Mouse (Mus musculus) layer of hippocampus, adult 8-10 months (tissue): ENCODE measurements at regions not wholly inside any gene's neighbourhood (a gene's known extent, or its start where the extent isn't known, plus 50 kb on each side); places are given as distances from the start of the nearest gene placed in this dataset.
"Not testable (repeated sequence)": the region's sequence is repeated elsewhere in the genome, so short reads cannot be mapped to it uniquely, and the experiment has no call there.

Experiments
- DNase-seq, 2 experiments: peaks; one replicate each; pipeline ENCODE4 v3.0.0; 2022; ENCODE audit warnings: low spot score in 2 of 2

DNA sequence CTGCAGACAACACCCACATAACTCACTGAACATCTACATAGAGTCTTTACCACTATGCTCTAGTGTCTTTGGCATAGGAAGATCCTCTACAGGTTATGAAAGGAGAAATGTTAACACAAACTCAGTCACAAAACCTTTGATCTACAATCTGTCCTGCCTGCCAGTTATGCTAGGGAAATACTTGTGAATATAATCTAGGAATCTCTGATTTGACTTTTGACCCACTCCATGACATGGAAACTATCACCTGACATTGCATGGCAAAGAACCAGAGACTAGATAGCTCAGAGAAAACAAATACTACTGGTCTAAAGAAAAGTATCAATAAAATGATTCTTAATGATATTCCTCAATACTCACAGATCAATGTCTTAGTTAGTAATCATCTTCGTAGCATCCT lies 524.3 kb upstream of the Kif18a start:
- no peak for DNase-seq

DNA sequence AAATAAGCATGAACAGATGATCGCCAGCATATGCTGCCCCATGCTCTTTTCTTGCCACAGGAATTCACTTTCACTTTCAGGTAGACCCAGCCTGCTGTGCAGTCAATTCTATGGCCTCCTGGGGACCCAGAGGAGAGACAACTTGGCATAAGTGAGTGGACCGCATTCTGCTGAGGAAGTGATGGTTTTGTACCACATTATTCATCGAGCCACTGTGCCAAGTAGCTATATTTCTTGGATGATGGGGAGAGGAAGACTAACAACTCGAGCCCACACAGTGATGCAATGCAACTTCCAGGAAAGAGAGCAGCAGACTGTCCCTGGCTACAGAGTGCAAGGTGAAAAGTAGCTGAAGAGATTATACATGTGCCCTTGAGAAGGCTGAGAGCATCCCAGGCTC lies 515.8 kb upstream of the Kif18a start:
- peak in 1 of 2 experiments; percentile 2 for DNase-seq

DNA sequence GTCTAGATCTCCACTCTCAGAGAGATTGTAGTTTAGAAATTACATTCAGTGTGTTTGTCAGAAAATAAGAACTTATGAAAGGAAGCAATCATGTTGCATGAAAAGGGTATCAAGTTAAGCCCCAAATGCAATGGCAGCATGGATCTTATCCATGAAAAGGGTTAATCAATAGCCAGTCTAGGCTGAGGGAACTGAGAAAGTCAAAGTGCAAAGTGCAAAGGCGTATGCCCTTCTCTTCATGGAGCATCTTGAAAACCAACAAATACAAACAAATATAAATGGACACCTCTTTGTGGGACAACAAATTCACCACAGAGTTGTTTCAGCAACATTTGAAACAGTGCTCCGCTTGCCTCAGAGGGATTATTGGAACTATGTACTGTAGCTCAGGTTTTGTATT lies 514.1 kb upstream of the Kif18a start:
- no peak for DNase-seq

DNA sequence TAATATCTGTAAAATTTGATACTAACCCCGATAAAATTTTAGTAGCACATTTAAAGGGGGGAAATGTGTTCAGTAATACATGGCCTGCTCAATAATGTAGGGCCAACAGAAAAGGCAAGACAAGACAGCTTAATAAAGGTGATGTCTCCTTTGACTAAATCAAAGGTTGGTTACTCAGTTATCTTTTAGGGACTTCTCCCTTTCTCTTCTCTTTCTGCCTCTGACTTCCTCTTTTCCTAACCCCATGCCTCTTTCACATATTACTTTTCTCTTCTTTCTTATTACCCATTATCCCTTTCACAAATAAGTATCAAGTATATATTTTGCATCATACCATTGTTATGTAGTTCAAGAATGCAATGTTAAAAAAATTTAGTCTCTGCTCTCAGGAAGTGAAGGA lies 510.2 kb upstream of the Kif18a start:
- DNase-seq: no peak

DNA sequence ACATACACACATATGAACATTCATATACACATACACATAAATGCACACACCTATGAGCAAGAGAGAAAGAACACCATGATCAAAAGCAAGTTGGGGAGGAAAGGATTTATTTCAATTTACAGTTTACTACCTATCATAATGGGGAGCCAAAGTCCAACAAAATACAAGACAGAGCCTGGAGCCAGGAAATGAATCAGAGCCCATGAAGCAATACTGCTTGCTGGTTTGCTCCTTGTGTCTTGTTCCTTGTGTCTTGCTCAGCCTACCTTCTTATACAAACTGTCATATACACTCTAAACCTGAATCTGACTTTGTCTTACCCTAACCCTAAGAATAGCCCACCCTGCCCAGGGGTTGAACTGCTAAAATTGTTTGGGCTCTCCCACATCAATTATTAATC lies 497.1 kb upstream of the Kif18a start:
- DNase-seq: no peak

DNA sequence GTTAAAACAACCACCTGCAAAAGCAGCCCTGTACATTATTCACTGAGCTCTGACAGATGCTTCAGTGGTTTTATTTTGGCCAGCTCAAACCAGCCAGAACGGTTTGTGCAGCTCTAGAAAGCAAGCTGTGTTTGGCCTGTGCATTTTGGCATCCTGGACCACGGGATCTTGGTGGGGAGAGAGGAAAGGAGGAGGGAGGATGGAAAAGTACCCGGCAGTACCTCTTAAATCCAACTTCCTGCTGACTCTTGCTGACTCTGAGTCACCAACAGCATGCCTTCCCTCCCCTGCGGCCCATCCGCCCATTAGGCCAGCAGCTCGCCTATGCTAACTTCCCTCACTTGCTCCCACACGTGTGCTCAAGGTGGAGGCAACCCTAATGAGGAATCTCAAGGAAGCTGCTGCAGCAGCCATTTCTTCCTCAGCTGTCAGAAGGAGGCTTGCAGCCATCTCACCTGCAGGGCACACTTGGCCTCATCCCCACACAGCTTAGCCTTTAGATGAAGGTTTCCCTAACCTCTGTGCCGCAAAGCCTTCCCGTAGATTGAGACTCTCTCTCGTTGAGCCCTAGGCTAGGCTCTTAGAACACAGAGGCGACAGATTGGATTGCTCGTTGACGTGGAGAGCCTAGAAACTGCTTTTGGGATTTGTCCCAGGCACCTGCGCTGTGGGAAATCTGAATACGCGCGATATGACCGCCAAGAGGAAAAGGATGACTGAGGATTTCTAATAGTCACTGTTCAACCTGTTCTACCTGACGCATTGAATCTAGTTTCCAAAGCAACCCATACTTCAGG lies 495.2 kb upstream of the Kif18a start:
- peak in 1 of 2 experiments; percentile 11 for DNase-seq

DNA sequence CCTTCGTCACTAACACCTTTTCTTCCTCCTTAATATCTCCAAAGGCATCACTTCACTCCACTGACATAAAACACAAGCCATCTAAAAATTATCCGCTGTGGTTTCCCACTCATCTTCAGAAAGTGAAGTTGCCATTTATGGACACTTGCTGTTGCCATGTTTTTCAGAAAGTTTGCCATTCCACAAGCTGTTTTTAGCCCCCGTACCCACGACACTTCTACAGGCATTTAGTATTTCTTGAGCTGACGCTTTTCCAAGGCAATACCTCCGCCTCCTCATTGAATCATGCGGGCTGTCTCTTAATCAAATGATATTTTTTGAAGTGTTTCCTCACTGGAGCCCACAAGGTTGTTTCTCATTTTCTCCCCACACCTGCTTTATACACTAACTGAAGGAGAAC lies 491.4 kb upstream of the Kif18a start:
- DNase-seq: peak; percentile 12 to 33

DNA sequence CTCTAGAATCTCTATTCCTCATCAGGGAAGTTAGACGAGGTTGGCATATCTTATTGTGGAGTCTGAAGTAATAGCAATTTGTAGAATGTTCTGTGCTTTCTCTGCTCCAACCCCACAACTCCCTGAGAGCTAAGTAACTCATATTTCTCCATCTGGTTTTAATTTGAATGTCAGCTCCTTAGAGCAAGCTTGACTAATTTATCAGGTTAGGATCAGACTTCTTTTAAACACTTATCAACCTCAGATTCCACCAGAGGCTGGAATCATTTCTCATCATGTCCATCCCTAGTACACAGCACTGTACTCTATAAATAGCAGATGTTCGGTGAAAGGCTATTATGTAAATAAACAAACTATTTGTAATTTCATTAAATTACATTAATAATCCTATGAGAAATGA lies 485.4 kb upstream of the Kif18a start:
- DNase-seq: no peak

DNA sequence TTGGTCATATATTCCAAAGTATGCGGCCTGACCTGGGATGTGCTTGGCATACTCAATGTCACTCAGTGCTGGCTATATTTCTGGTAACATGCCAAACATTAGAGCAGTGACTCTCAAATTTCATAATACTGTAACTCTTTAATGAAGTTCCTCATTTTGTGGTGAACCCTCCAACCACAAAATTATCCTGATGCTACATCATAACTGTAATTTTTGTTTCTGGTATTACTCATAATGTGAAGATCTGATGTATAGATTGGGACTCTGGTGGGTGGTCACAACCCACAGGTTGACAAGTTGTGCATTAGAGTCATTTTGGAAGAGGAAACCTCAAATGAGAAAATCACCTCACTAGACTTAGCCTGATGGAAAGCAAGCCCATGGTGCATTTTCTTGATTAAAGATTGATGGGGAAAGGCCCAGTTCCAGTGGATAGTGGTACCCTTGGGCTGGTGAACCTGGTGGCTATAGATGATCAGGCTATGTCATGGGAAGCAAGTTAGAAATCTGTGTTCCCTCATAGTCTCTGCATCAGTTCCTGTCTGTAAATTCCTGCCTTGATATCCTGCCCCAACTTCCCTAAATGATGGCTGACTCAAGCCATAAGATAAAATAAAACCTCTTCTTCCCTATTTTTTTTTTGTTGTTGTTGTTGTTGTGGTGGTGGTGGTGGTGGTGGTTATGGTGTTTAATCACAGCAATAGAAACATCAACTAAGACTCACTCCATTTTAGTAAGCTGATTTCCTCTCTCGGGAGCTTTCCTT lies 483.5 kb upstream of the Kif18a start:
- DNase-seq: no peak

DNA sequence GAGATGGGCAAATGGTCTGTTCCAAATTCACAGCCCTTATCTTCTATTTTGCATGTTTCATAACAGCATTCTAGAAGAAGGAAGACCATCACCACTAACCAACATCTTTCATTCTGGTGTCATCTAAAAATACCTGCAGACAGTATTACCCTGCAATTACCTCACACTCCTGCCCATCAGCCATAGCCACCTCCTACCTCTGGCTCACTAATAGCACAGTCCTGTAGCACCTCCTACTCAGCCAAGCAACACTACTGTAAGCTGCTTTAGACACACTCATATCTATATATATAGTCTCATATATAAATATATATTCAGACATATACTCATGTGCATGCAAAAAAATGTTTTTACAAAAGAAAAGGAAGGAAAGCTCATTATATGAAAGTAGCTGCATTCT lies 468.2 kb upstream of the Kif18a start:
- DNase-seq: no peak

DNA sequence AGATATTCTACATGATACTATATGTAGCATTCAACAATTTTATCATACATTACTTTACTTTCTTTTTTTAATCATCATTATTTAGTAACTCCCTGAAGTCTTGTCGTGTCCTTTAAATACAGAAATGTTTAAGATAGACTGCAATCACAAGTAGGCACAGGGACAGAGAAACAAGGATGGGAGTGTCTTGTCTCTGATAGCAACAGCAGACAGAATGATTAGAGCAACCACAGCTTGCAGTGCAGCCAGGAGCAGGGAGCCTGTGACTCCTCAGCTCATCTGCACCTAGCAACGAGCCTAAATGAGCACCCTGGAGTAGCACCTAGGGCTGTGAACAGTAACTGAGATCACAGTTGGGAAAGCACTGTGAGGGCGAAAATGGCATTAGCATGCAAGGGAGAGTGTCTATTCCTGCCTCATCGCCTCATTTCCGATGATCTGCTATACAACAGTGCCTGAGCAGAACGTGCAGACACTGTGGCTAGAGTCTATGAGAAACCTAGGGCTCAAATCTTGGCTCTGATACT lies 467.4 kb upstream of the Kif18a start:
- no peak for DNase-seq

DNA sequence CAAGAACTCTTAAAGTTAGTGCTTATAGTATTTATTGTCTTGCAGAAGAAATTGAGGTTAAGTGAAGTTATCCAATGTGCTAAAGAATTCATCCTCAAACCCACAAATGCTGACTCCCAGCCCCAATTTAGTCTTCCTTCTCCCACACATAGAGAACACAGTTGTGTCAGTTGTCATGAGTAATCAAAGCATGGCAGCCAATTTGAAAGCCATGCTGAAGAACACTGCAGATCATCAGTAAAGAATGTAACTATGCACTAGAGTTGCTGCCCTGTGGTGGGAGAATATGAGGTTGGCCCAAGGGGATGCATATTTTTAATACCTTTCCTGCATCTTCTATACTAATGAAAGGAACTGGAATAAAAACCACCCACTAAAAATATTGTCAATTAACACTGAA lies 464.0 kb upstream of the Kif18a start:
- no peak for DNase-seq

DNA sequence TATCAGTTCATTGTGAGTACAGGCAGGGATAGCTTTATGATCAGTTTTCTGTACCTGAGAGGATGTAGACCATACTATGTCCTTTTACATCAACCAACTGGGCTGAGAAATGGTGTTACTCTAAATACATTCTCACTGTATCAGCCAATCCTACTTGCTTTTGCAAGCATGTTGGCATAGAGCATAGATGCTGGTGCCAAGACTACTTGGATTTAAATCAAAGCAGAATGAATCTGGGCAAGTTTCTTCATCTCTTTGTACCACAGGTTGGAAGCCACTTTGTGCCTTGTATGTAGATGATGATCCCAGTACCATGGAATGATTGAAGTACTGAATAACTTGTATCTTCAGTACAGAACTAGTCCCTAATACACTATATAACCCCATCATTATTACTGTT lies 456.5 kb upstream of the Kif18a start:
- DNase-seq: no peak

DNA sequence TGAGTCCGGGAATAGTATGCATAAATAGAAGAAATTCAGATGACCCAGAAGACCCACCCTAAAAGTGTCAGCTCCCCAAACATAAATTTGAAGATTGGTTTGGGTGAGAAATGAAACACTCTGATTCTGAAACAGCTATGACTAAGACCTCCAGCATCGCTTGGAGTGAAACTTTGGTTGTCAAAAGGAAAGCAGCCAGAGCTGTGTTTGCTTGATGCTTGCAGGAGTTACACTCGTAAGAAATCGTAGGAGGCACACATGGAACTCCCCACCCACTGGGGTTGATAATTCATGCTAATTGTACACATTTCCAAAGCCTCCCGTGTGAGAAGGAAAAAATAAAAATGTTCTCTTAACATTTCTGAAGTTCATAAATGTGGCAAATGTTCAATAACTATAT lies 454.6 kb upstream of the Kif18a start:
- DNase-seq: peak; percentile 42 to 56

DNA sequence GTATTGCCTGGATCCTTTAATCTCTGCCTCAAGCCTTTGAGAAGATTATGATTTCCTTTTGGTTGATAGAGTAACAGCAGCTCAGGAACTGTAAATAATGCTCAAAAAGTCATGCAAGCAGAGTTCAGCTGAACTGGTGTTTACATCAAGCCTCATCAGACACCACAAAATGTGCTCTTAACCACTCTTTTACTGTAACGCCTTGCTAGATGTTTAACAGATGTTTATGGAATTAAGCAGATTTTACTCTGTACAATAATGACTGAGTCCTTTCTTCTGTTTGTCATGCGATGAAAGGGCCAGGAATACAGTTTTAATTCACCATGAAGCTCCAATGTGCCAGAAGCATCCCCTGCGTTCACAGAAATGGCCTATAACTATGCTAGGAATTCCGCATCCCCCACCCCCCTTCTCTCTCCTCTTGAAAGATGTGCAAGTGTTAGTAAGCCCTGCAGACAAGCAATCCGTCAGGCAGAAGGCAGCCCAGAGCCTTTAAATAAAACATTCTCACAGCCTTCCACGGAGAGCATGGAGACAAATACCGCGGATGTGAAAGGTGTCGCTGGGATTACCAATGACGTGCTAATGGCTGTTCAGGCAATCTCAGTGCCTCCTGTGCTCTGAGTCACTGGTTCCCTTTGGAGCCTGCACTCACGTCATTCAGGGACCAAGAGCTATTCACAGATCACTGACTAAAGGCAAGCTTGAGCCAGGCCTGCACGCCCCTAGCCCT lies 453.3 kb upstream of the Kif18a start:
- no peak for DNase-seq

DNA sequence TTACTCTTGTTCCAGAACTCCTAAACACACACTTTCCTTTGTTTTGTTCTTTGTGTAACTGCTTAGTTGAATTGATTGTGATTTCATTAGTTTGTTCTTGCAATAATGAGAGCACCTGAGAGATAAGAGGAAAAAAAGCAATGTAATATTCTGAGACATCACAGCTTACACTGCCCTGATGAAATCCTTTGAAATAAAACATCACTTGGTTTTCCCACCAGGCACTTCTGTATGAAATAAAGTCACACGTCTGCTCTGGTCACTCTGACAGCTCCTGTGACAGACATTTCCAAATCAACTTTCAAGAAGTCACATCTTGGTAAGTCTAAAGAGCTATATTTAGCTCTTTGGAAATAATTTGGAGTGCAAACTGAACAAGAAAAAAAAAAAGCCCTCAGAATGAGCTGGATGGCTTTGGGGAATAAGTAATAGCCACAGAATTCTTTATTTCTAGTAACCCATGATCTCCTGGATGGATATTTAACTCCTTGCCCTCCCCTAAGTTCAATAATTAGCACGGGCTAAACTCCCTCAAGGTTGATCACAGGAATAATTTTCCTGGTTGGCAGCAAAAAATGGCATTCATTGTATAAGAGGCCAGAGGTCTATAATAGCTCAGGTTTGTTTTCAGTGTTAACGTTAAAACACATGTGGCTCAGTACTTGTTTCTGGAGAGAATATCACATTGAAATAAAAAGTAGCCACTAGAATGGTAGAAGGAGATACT lies 452.4 kb upstream of the Kif18a start:
- no peak for DNase-seq

DNA sequence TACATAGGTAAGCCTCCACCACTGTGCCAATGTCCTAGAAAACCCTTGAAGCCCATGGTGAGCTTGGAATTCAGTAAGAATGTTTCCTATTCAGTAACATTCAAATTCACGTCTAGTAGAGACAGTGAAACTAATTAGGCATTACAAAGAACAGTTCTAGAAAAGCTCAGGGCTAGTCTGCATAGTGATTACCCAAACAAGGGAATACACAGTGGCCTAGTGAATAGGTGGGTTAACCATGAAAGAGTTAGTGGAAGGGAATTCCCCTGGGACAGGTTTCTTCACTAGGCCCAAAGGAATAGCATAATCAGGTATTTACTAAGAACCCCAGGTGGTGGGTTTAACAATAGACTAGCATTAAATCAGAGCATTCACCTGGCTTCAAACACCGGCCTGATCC lies 436.7 kb upstream of the Kif18a start:
- DNase-seq: not testable (repeated sequence)

DNA sequence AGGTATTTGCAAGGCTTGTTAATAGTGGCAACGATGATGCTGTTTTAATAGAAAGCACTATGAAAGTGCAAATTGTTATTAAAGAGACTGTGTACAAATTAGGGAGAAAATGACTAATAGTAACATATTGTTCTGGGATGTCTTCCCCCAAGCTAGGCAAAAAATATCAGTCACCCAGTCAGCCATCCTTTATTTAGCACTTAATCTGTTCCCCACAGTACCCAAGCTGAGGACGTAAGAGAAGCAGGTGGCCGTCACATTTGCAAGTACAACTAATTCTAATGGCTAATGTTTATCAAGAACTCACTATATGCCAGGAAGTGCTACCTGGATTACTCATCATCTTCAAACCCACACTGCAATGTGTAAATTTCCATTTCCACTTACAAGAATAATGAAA lies 432.5 kb upstream of the Kif18a start:
- no peak for DNase-seq

DNA sequence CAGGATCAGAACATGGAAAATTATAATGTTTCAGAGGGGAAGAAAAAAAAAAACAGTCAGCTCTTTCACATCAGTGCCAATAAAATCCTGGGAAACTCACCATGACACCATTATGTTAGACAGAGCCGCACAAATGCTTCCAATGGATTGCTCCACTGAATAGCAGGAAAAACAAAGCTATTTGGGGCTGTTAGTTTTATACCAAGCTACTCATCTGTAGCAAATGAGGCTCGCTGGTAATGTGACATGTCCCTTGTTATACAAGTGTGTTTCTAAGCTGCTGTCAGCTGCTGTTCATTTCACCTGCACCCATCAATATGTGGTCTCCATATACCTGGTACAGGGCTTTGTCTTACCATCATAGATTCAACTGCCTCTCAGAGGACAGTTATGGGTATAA lies 426.1 kb upstream of the Kif18a start:
- no peak for DNase-seq

DNA sequence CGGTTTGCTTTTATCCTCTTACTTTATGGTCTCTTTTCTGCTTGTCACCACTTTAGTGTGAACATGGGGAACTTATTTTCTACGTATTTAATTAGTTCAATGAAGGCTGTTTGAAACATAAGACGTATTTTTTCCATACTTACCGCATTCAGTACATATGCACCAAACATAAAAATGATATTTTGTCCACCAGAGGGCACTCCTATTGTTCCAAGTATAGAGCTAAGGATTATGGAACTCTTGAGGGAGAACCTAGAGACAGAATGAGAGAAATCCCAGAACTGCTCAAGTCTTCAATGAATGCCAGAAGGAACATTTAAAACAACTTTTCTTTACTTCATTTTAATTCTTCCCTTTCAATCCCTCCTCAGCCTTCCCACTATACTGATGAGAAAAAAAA lies 403.4 kb upstream of the Kif18a start:
- DNase-seq: no peak

DNA sequence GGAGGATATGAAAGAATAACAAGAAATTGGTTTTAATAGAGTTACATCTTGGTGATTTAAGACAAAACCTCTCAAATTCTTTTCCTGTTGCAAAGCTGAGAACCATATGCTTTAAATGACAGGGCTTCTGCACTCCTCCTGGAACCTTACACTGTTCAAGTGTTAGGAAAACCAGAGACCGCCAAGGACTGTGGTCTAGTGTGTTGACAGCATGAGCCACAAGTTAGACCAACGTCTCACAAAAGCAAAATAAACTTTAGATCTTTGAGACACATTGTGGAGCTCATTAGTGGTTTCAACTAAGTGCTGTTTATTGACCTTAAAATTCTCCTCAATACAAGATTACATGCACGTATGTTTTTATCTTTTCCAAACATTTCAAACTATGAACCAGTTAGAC lies 402.9 kb upstream of the Kif18a start:
- DNase-seq: no peak
